Mouse (Mus musculus) heart, adult 11 months (tissue): ENCODE measurements at regions not wholly inside any gene's neighbourhood (a gene's known extent, or its start where the extent isn't known, plus 50 kb on each side); places are given as distances from the start of the nearest gene placed in this dataset.

Experiments used
- DNase-seq: peaks from one replicate; pipeline ENCODE4 v3.0.0; 2022

DNA sequence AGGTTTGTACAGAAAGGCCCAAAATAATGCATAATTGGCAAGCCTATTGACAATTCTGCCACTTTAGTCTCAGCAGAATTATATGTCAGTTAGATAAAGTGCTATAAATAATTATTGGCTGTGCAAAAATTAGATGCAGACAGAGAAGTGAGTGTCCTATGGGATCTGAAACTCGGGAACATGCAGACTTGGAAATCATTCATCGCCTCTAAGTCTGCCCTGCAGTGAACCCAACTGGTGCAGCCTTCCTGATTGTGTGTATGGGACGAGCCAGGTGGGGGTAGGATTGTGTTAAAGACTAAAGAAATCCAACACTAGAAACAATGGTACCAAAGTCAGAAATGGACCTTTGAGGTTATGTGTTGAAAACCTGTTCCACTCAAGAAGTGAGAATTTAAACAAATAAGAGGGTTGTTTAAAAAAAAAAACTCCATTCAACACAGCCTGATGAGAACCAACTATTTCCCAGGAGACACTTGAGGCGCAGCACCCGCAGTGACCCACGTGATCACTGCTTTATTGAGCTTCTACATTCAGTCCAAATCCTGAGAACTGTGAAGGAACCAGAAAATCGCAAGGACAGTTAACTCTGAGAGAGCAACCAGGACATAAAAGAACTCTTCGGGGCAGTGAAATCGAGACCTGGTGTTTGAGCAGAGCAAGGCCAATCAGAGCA, 57.4 kb upstream of the Acsl1 start:
- DNase-seq: peak; percentile 89

DNA sequence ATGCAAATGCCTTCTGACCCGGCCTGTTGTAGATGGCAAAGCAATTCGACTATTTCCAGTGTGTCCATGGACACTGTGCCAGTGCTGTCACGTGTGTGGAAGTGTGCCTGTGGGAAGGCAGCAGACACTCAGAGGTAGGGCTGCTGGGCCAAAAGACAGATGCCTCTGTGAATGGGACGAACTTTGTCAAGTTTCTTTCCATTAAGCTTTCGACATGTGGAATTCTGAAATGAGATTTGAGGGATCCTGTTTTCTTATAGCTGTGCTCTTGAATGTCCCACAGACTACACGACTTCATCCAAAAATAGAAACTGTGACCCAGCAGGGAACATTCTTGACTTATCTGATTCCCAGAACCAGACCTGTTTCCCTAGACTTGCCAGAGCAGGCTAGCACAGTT, 56.0 kb upstream of the Acsl1 start:
- peak; percentile 91 for DNase-seq

DNA sequence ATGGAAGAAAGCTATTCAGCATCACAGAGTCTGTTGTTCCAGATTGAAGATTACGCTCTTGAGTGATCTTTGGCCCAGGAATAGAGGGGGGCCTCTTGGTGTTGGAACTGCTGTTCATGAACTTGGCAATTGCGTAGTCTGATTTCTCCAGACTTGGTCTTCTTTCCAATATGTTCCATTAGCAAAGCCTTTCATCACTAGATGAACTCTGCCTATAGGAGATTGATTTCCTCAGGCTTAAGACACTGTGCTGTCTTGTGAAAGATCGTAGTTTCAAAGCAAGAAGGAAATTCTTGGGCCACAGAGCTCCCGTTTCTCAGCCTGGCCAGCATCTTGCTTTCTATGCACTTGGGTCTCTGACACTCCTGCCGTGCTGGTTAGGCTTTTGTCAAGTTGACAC, 51.4 kb upstream of the Acsl1 start:
- peak; percentile 28 for DNase-seq

GRCm38 (mm10) chr8:46420476-46420875, 50.4 kb upstream of the Acsl1 start:
- DNase-seq: peak; percentile 22
